Mouse (Mus musculus): ENCODE data around the gene Barx1. TPM values are rescaled to one million over a fixed set of nuclear protein-coding genes. Genes with fewer than 3 reads are reported as not detected.

The Barx1 gene
- total RNA-seq, 4 experiments from 2014 or later: not detected

Other genes with a start within 250 kb of the Barx1 start
- gene Zfp169, start 149.5 kb upstream of the Barx1 start, total RNA-seq (2022): 10 to 100 TPM; 11.3 to 13.7 (median 12.7) TPM
- not detected for gene A830005F24Rik, start 149.4 kb upstream of the Barx1 start, total RNA-seq (2022)
- 10 to 100 TPM in 2 of 4 experiments, 1 to 10 TPM in 2; 5.7 to 13.9 (median 10.4) TPM for gene Ptpdc1, start 37.3 kb upstream of the Barx1 start, total RNA-seq (2022)
- 10 to 100 TPM; 42.0 to 53.5 (median 49.6) TPM for gene Phf2, start 208.1 kb downstream of the Barx1 start, total RNA-seq (2022)